Mouse (Mus musculus) midbrain, embryonic 16.5 days (tissue): Measurements from ENCODE around the gene Eif4e3. TPM values are rescaled to one million over a fixed set of nuclear protein-coding genes. Genes with fewer than 3 reads are reported as not detected.

Experiments
- ATAC-seq: fragments of 200-750 bp; cut with Nextera tagmentation; 2 replicates; pipeline ENCODE4 v1.8.0; 2017; ENCODE audit warnings: moderate TSS enrichment
- H3K27ac ChIP-seq: fragments of 300-500 bp; sonication (generic); 2 replicates; pipeline ENCODE4 v1.5.1; 2014; ENCODE audit warnings: mild to moderate bottlenecking, low read length, mixed read lengths
- H3K27me3 ChIP-seq: fragments of 300-500 bp; sonication (generic); 2 replicates; pipeline ENCODE4 v1.6.1; 2014; ENCODE audit warnings: low read depth, low read length, mixed read lengths; ENCODE audit not compliant: control insufficient read depth, insufficient read depth
- H3K36me3 ChIP-seq: fragments of 300-500 bp; sonication (generic); 2 replicates; pipeline ENCODE4 v1.6.1; 2014; ENCODE audit warnings: mild to moderate bottlenecking, low read length, moderate library complexity, mixed read lengths; ENCODE audit not compliant: control insufficient read depth, insufficient read depth
- H3K4me1 ChIP-seq: fragments of 300-500 bp; sonication (generic); 2 replicates; pipeline ENCODE4 v1.6.1; 2014; ENCODE audit warnings: mild to moderate bottlenecking, low read length, mixed read lengths; ENCODE audit not compliant: control insufficient read depth, insufficient read depth
- H3K4me2 ChIP-seq: fragments of 300-500 bp; sonication (generic); 2 replicates; pipeline ENCODE4 v1.6.1; 2014; ENCODE audit warnings: mild to moderate bottlenecking, low read length, mixed read lengths
- H3K4me3 ChIP-seq: fragments of 300-500 bp; sonication (generic); 2 replicates; pipeline ENCODE4 v1.5.1; 2014; ENCODE audit warnings: low read depth, mild to moderate bottlenecking, low read length, moderate library complexity, mixed read lengths
- H3K9ac ChIP-seq: fragments of 300-500 bp; sonication (generic); 2 replicates; pipeline ENCODE4 v1.6.1; 2014; ENCODE audit warnings: low read depth, low read length, mixed read lengths
- H3K9me3 ChIP-seq: fragments of 300-500 bp; sonication (generic); replicated peaks from 2 replicates; pipeline ENCODE4 v1.6.1; 2014; ENCODE audit warnings: mild to moderate bottlenecking, low read length, mixed read lengths; ENCODE audit not compliant: control insufficient read depth, poor library complexity, severe bottlenecking
- WGBS: fragments of 180-500 bp; shearing (Covaris S2); extraction: QIAGEN DNeasy Blood & Tissue Kit; methylation state at CpG from one replicate; pipeline ENCODE4 v1.1.7; 2014; 5-methylcytosine and 5-hydroxymethylcytosine counted together
- polyA plus RNA-seq: library from polyadenylated mRNA; unstranded; fragments of >200 nt; fragmentation: Nextera tagmentation; extraction: Ambion mirVana; gene quantifications from 2 replicates; pipeline ENCODE4 v1.2.1, GENCODE M21; 2015

Gene Eif4e3
- polyA plus RNA-seq, 1 experiment from 2014 or later: 7.4 TPM

DNA sequence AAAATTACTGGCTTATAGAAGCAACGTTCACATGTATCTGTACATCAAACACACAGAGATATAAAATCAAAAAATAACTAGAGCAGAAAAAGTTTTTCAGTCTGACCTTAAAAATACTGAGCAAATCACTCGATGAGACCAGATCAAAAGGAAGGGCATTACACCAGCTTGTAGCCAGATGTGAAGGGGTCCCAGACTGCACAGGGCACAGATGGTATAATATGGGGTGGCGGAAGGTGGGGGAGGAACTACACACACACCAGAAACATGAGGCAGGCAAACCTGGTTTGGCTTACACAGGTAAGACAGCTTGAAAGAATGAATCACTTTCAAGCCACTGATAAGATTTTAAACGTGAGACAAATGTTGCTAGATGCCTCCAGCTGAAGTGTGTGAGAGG lies 45.4 kb downstream of the Eif4e3 start:
- no peak overlapping the region for H3K9ac ChIP-seq
- H3K4me3 ChIP-seq: no peak overlapping the region
- H3K36me3 ChIP-seq: no peaks in the 10 kb centered on the region
- WGBS: 69% methylated on average over 4 of the region's 4 CpGs
- H3K4me1 ChIP-seq: no peaks in the 10 kb centered on the region
- peaks cover 6% of the 10 kb centered on the region; the same call in 1 of the 2 replicates for H3K27me3 ChIP-seq
- no peak overlapping the region for H3K27ac ChIP-seq
- ATAC-seq: no peak
- H3K4me2 ChIP-seq: no peak overlapping the region
- no peaks in the 10 kb centered on the region for H3K9me3 ChIP-seq

DNA sequence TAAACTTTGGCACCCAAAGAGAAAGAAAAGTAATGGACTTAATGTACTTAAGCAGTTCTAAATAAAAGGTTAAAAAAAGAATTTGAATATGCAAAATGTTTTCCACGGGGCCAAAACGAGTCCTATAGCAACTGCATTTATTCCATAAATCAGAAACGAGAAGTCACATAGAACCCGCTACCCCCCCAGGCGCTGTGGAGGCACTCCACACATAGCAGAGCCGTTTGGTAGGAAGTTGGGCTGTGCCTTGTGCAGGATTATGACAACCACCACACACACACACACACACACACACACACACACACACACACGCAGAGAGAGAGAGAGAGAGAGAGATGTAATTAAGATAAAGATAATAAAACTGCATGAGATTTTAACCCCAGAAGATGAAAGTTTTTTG lies 46.1 kb downstream of the Eif4e3 start:
- 83% methylated on average over 7 of the region's 7 CpGs for WGBS
- peaks cover 3% of the 10 kb centered on the region for H3K4me1 ChIP-seq
- peaks cover 6% of the 10 kb centered on the region; the same call in 1 of the 2 replicates for H3K27me3 ChIP-seq
- ATAC-seq: no peak
- H3K9ac ChIP-seq: no peak overlapping the region
- no peaks in the 10 kb centered on the region for H3K9me3 ChIP-seq
- H3K4me3 ChIP-seq: no peak overlapping the region
- no peak overlapping the region for H3K27ac ChIP-seq
- no peak overlapping the region for H3K4me2 ChIP-seq
- no peaks in the 10 kb centered on the region for H3K36me3 ChIP-seq

DNA sequence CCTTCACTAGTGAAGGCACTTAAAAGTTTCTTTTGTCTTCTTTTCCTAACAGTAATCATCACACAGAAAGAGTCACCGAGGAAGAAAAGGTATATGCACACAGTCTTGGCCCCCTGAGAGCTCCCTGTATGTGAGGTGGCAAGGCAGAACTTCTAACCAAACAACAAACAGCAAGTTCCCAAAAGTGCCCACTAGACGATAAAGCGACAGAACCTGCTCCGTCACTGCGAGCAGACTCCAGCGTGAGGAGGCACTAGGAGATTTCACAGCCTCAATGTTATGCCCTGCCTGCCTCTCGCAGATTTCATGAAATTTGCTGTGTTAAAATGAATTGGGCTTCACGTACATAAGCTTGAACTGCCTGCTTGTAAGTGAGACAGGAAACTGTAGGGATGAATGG lies 46.6 kb downstream of the Eif4e3 start:
- peaks cover 8% of the 10 kb centered on the region for H3K4me1 ChIP-seq
- H3K4me3 ChIP-seq: no peak overlapping the region
- 80% methylated on average over 8 of the region's 8 CpGs for WGBS
- no peaks in the 10 kb centered on the region for H3K9me3 ChIP-seq
- no peak overlapping the region for H3K9ac ChIP-seq
- no peak overlapping the region for H3K4me2 ChIP-seq
- H3K27ac ChIP-seq: no peak overlapping the region
- no peaks in the 10 kb centered on the region for H3K36me3 ChIP-seq
- no peak for ATAC-seq
- peaks cover 6% of the 10 kb centered on the region; the same call in 1 of the 2 replicates for H3K27me3 ChIP-seq

DNA sequence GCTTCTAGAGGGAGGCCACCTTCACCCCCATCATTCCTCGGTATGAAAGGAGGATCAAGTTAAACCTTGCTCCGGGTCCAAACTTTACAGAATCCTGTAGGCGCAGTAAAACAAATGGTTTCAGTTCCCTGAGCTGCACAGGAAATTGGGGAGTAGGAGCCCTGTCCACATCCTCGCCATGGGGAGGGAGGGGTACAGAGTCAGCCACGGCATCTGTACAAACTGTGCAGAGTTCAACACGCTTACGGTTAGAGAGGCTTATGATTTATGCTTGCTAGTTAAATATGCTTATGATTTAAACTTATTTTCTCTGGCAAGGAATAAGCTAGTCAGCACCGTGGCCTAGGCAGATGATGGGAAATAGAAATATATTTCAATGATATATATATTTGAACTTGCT lies 47.1 kb downstream of the Eif4e3 start:
- ATAC-seq: no peak
- Histone ChIP-seq H3K4me1 (peaks cover 12% of the 10 kb centered on the region), H3K36me3 (no peaks in the 10 kb centered on the region), H3K4me2 (no peak overlapping the region), H3K4me3 (no peak overlapping the region), H3K9me3 (no peaks in the 10 kb centered on the region), H3K9ac (no peak overlapping the region), H3K27me3 (peaks cover 6% of the 10 kb centered on the region; the same call in 1 of the 2 replicates), H3K27ac (no peak overlapping the region)
- 82% methylated on average over 8 of the region's 8 CpGs for WGBS

DNA sequence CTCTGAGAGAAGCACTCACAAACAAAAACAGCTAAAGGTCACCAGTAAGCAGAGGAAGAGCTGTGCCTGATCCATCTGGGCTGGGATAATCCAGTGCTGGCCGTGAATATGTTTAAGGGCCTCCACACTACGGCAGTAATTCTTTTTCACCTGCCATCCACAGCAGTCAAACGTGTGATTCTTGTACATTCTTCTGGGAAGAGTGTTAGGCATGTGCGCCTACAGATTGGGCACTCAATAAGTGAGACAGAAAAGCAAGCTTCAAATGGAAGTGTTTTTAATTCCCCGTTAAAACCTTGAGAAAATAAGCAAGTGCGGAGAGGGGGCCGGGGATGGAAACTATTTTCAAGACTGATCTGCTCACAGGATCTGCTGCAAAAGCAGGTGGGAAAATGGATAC lies 48.7 kb downstream of the Eif4e3 start:
- Histone ChIP-seq H3K27me3 (peaks cover 6% of the 10 kb centered on the region; the same call in 1 of the 2 replicates), H3K9ac (no peak overlapping the region), H3K4me1 (peaks cover 14% of the 10 kb centered on the region), H3K36me3 (no peaks in the 10 kb centered on the region), H3K9me3 (no peaks in the 10 kb centered on the region), H3K4me2 (no peak overlapping the region), H3K4me3 (no peak overlapping the region), H3K27ac (no peak overlapping the region)
- no peak for ATAC-seq
- 56% methylated on average over 7 of the region's 7 CpGs for WGBS

DNA sequence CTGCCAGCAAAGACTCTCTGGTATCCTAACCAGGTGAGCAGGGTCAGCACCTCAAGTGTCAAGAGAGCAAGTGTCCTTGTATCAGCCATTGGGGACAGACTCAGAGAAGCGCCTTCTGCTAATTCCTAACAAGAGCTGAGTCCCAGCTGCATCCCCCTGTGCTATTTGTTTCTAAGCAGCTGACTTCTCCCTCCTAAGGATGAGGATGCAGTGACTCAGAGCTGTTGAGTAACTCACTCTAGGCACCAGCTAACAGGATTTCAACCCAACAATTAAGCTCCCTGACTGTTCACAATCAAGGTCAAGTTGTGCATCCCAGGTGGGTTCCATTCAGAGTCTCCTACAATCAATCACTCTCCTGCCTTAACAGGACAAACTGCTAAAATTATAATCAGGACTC lies 49.2 kb downstream of the Eif4e3 start:
- Histone ChIP-seq H3K4me1 (peaks cover 14% of the 10 kb centered on the region), H3K9ac (no peak overlapping the region), H3K27ac (no peak overlapping the region), H3K9me3 (no peaks in the 10 kb centered on the region), H3K36me3 (no peaks in the 10 kb centered on the region), H3K27me3 (peaks cover 6% of the 10 kb centered on the region; the same call in 1 of the 2 replicates), H3K4me3 (no peak overlapping the region), H3K4me2 (no peak overlapping the region)
- WGBS: 50% methylated on average over 1 of the region's 1 CpGs
- no peak for ATAC-seq

DNA sequence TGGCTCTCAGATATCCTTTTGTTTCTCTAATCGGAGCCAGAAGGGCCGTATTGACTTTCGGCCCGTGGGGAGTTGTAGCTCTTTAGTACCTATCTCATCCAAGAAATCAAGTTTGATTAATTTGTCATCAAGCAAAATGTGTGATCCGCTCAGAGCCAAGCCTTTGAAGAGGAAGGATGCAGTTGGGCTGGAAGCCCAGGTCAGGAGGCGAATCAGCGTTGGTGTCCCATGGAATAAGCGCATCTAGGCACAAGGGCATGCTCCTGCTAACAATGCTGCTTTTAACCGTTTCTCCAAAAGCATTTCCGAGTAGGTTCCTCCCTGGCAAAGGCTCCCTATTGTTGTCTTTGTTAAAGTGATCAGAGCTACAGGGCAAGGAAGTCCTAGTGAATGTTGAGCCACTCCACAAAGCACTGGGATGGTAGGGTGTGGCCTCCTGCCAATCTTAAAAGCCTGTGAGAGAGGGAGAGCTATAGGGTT lies 51.3 kb downstream of the Eif4e3 start:
- no peaks in the 10 kb centered on the region for H3K36me3 ChIP-seq
- H3K9me3 ChIP-seq: no peaks in the 10 kb centered on the region
- no peak overlapping the region for H3K9ac ChIP-seq
- 15% methylated on average over 10 of the region's 10 CpGs for WGBS
- H3K27me3 ChIP-seq: peaks cover 6% of the 10 kb centered on the region; the same call in 1 of the 2 replicates
- H3K27ac ChIP-seq: no peak overlapping the region
- ATAC-seq: no peak
- peaks cover 14% of the 10 kb centered on the region for H3K4me1 ChIP-seq
- H3K4me3 ChIP-seq: no peak overlapping the region
- H3K4me2 ChIP-seq: peak overlapping the region; percentile 9; the same call in 1 of the 2 replicates

DNA sequence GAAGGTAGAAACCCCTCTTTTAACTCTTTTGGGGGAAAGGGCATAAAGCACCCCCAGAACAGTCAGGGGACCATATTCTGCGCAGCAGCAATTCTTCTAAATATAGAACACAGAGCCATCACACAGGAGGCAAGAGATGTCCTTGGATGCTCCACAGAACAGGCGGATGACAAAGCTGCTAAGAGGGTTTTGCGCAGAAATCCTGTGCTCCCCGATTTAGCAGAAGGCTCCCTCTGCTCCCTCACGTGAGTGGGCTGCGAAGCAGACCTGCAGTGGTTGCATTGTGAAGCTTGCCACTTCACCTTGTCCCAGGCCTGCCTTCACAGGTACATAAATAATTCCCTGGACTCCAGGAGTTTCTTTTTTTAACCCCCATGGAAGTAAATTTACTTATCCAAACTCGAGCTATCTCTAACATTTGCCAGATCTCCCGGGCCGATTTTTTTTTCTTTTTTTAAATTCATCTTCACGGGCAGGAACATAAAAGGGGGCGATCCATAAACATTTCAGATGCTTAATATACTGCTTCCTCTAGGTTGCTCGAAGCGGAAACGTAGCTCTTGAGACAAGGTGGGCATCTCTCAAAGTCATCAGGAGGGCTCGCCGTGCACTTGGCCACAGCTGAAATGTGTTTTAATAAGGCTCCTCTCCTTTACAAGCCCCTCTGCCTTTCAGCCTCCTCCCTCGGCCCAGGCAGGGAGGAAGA lies 51.9 kb downstream of the Eif4e3 start:
- no peaks in the 10 kb centered on the region for H3K36me3 ChIP-seq
- H3K9ac ChIP-seq: no peak overlapping the region
- no peak overlapping the region for H3K4me3 ChIP-seq
- peak overlapping the region; percentile 9; the same call in 1 of the 2 replicates for H3K4me2 ChIP-seq
- peaks cover 4% of the 10 kb centered on the region; the same call in 1 of the 2 replicates for H3K27me3 ChIP-seq
- no peak for ATAC-seq
- H3K4me1 ChIP-seq: peaks cover 14% of the 10 kb centered on the region
- H3K9me3 ChIP-seq: no peaks in the 10 kb centered on the region
- no peak overlapping the region for H3K27ac ChIP-seq
- WGBS: 59% methylated on average over 17 of the region's 17 CpGs

DNA sequence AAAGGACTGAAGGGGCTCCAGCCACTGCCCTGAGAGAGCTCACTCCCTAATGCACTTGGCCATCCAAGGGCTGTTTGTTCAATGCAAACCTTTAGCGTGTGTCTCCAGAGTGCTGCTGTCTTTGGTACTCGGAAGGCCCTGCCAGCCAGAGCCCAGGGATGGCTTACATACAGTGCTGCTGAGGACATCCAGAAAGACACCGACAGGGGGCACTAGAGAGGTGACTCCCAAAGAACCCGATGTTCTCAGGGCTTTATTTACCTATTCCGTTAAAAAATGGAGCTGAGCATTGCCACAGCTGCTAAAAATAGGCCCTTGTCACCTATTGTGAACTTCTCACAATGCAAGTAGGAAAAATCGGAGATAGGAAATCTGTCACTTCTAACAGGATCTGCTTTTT lies 54.7 kb downstream of the Eif4e3 start:
- no peaks in the 10 kb centered on the region for H3K36me3 ChIP-seq
- H3K27ac ChIP-seq: no peak overlapping the region
- no peak for ATAC-seq
- H3K4me3 ChIP-seq: no peak overlapping the region
- no peak overlapping the region for H3K4me2 ChIP-seq
- H3K9ac ChIP-seq: no peak overlapping the region
- peaks cover 3% of the 10 kb centered on the region; the same call in 1 of the 2 replicates for H3K27me3 ChIP-seq
- WGBS: 64% methylated on average over 6 of the region's 6 CpGs
- no peaks in the 10 kb centered on the region for H3K9me3 ChIP-seq
- peaks cover 14% of the 10 kb centered on the region for H3K4me1 ChIP-seq
